Mouse (Mus musculus) granulocyte monocyte progenitor cell, adult 5-6 weeks (primary cell): ENCODE measurements around the gene Scamp1. TPM values are rescaled to one million over a fixed set of nuclear protein-coding genes. Genes with fewer than 3 reads are reported as not detected.

ENCODE experiments used
- ATAC-seq: replicated peaks from 2 replicates; pipeline ENCODE4 v1.8.0; 2016; ENCODE audit warnings: mild to moderate bottlenecking, moderate TSS enrichment, inconsistent platforms; ENCODE audit not compliant: poor library complexity, severe bottlenecking
- total RNA-seq, 2 experiments: library from RNA; stranded (forward) in 1 of 2; stranded (reverse) in 1 of 2; fragments of 200-712, 200-1000 nt in 1 of 2; fragments of >200 nt in 1 of 2; fragmentation: Nextera tagmentation in 1 of 2; gene quantifications; 2 replicates each; pipeline ENCODE4 v1.2.3; 2014 to 2017

Gene Scamp1
- total RNA-seq, 2 experiments from 2014 or later: 8.1 to 24.6 TPM

- ATAC-seq: peak; percentile 81
Measured at GRCm38 (mm10) chr13:94154512-94155296, 131.0 kb downstream of the Scamp1 start.

DNA sequence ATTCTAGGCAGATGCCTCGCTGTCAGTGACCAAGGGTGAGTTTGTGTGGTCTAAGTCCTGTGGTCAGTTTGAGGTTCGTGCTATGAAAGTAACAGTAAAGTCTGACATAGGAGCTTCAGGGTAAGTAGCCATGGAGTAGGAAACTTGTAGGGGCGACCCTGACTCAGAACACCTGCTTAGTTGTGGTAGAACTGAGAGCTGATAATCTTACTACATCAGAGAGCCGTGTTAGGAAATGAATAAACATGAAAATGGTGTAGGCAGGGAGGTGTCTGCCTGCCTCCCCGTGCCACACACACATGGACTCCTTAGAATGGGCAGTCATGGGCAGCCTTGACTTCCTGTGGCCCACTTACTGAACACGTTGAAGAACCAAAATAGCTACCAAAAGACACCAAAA is 132.0 kb downstream of the Scamp1 start:
- ATAC-seq: peak; percentile 41

- ATAC-seq: no peak
Measured at GRCm38 (mm10) chr13:94152836-94153235, 132.8 kb downstream of the Scamp1 start.

Other genes starting within 250 kb of the Scamp1 start
- gene Lhfpl2, start 228.1 kb downstream of the Scamp1 start, total RNA-seq (2014; fragmentation: Nextera tagmentation): 14.6 and 25.1 TPM in 2 replicates
- gene Lhfpl2, start 228.1 kb downstream of the Scamp1 start, total RNA-seq (2017): 11.2 and 14.2 TPM in 2 replicates
- gene Ap3b1, start 73.1 kb upstream of the Scamp1 start, total RNA-seq (2014; fragmentation: Nextera tagmentation): 47.2 and 70.3 TPM in 2 replicates
- 87.4 and 88.1 TPM in 2 replicates for gene Ap3b1, start 73.1 kb upstream of the Scamp1 start, total RNA-seq (2017)